Mouse (Mus musculus) T-helper 1 cell (primary cell): ENCODE measurements around the gene Slc12a5.

Experiments used
- in situ Hi-C: fragments of 300-600 bp; cut with MboI, MseI; formaldehyde crosslinking; loops from one replicate; pipeline ENCODE4 v1.15.1; 2025; ENCODE audit warnings: high pct_unique_total_duplicates

Gene Slc12a5

DNA sequence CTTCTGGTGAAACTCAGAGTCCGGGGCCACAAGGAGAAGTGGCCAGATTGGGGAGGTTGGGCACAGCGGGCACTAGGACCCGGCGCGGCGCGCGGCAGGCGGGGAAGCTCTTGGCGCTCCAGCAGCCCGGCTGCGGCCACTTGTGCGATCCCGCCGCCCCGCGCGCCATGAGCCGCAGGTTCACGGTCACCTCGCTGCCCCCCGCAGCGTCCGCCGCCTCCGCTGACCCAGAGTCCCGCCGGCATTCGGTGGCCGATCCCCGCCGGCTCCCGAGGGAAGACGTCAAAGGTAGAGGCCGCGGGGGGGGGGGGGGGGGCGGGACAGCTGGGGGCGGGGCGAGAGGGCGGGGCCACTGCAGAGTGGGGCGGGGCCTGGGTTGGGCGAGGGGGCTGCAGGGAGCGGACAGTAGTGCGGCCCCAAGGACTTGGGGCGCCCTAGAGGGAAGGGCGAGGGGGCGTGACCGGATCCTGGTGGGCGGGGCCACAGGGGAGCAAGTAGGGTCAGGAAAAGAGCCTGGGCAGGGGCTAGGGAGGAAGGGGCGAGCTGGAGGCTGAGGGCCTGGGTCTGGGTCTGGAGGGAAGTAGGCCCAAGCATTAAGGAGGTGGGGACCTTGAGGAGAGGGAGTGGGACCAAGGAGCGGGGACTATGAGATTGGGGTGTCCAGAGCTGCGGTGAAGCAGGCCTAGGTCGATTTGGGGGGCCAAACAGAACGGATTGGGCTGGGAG is at the start of gene Slc12a5:
TSS of gene Slc12a5 (plus strand) at position 87 of the 726 bp plus-strand sequence.
- in situ Hi-C loops, result no loop called here

DNA sequence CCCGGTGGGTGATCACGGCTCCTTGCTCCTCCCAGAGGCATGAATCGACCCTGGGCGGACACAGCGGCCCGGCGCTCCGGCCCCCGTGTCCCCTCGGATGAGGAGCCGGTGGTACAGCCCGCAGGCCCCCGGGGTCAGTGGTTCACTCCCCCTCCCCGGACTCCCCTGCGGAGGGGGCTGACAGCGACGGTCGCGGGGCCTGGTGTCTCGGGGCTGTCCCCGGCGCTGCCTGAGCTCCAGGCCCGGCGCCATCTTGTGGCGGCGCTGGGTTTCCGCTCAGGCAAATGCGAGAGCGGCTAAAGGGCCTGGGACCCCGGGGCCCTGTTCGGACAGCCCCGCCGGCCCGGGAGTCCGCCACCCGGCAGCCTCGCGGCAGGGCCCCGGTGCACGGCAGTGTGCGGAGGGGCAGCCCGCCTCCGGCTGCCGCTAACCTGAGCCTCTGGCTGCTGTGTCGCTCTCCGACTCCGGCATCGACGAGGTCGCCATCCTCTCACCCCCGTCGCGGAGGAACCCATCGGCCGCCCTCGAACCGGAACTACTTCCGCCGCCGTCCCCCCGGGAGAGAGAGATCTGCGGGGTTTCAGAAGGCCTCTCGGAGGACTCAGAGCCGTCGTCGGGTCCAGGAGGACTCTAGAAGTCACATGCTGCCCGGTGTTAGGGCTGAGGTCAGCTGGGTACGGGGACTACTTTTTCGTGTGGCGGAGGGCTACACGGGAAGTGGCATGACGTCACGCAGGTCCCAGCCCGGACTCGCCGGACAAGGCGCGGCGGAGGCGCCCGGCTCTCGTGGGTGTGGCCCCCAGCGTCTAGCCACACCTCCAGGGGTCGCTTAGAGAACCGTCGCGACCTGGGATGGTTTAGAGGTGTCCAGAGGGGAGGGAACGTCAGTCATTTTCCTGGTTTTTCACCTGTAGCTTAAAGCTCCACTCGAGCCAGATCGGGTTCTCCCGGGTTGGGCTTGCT is 49.2 kb upstream of the Slc12a5 start, which contains the start of gene Zfp335:
TSS of gene Zfp335 (minus strand) at position 672 of the 963 bp plus-strand sequence.
- in situ Hi-C loops, result no loop called here

- in situ Hi-C loops, result no loop called here
Measured at GRCm38 (mm10) chr2:164912151-164912550, 48.5 kb upstream of the Slc12a5 start.

- in situ Hi-C loops, result no loop called here
Measured at GRCm38 (mm10) chr2:164912749-164913427, 47.7 kb upstream of the Slc12a5 start.

- in situ Hi-C loops, result no loop called here
Measured at GRCm38 (mm10) chr2:164913428-164913786, 47.2 kb upstream of the Slc12a5 start.

- in situ Hi-C loops, result no loop called here
Measured at GRCm38 (mm10) chr2:164916820-164917219, 43.8 kb upstream of the Slc12a5 start.

GRCm38 (mm10) chr2:164917371-164917770 is 43.2 kb upstream of the Slc12a5 start:
- in situ Hi-C loops, result no loop called here

- in situ Hi-C loops, result no loop called here
Measured at GRCm38 (mm10) chr2:164918325-164918724, 42.3 kb upstream of the Slc12a5 start.

GRCm38 (mm10) chr2:164921984-164922383 is 38.6 kb upstream of the Slc12a5 start:
- in situ Hi-C loops, result no loop called here

GRCm38 (mm10) chr2:164923291-164923690 is 37.3 kb upstream of the Slc12a5 start:
- in situ Hi-C loops, result no loop called here

- in situ Hi-C loops, result no loop called here
Measured at GRCm38 (mm10) chr2:164924100-164924857, 36.3 kb upstream of the Slc12a5 start.

DNA sequence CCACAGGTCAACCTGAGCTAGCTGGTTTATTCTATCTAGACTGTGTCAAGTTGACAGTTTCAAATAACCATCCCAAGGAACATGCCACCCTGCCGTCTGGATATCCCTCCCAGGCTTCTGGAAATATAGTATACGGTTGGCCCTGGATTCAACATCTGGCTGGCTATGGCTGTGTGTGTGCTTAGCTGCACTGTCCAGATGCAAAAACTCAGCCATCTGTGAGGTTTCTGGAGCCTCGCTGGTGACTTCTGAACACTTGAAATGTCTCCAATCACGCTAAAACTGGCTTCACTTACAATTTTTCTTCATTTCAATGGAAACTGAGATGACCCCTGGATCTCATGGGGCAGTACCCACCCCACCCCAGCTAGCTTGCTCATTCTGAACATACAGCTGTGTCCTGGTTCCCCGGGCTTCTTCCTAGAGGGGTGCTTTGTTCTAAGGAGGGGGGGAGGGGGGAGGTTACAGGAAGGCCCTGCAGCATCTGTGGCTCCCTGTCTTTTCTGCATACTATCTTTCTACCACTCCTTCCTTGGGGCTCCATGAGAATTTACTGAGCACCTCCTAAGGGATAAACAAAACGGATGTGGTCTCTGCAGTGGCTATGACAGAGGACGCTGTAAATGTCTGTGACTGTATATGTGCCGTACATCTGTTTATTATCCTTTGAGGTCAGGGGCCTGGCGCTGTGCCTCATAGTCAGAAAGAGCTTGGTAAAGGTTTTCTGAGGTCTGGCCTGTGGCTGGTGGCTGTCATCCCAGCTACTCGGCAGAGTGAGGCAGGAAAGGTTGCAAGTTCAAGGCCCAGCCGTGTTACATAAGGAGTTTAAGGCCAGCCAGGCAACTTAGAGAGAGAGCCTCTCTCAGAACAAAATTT is 29.7 kb upstream of the Slc12a5 start:
- in situ Hi-C loops, result no loop called here

- in situ Hi-C loops, result no loop called here
Measured at GRCm38 (mm10) chr2:164933534-164933933, 27.1 kb upstream of the Slc12a5 start.

DNA sequence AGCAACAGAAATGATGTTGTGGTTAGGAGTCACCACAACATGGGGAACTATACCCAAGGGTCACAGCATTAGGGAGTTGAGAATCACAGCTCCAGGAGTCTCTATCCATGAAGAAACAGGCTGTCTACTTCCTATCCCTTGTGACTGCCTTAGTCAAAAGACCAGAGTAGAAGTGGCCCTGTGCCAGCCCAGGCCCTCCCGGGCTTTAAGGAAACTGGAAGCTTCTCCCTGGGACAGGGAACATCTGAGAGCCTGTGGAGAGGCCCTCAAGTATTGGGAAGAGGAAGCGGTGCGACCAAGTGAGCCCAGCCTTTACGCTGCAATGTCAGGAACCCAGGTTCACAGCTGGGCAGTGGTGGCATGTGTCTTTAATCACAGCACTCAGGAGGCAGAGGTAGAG is 24.6 kb upstream of the Slc12a5 start:
- in situ Hi-C loops, result no loop called here

DNA sequence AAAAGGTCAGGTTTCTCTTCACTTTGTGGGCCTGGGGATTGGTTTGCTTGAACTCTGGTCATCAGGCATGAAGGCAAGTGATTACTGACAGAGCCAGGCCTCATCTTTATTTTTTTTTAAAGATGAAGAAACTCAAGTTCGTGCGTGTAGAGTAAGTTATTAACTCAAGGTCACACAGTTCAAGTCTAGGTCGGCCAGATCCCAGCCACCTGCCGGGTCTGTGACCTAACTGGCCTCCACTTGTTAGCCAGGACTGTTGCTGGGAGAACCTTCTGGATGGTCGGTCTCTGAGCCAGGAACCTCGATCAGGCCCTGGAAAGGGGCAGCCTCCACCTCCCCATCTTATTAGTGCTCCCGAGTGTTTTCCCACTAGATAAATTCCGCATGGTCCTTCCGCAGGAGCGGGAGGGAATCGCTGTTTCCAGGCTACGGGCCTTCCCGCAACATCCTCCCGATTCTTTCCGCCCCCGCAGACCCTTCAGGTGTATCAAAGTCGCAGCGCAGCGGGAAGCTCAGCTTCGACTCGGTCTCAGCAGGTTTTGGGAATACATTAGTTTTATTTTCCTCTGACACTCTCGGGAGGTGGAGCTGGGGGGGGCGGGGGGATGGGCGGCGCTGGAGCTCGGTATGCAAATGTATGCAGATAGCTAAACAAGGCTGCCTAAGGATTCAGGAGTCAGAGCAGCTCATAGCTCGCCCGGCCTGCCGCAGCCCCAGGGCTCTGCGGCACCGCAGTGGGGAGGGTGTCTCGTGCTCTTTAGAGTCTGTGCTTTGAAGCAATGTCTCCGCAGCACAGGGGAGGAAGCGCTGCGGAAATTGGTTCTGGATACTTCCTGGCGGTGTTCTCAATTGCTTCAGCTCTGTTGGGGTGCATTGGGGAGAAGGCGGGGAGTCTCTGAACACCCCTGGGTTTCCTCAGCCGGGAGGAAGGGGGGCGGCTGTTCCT is 22.2 kb upstream of the Slc12a5 start:
- in situ Hi-C loops, result no loop called here

DNA sequence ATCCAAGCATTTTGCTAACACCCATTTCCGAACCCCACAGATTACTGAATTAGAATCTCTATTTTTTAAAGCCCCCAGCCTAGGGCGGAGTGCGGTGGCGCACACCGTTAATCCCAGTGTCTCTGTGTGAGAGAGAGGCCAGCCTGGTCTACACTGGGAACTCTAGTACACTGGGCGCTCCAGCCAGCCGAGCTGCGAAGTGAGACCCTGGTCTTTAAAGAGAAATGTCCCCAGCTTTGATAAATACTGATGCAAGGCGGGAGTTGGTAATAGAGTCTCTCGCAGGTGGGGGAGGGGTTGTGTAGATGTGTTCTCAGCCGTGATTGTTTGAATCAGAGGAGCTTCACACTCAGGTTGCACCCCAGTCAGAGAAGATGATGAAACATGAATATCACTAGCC is 21.5 kb upstream of the Slc12a5 start:
- in situ Hi-C loops, result no loop called here

DNA sequence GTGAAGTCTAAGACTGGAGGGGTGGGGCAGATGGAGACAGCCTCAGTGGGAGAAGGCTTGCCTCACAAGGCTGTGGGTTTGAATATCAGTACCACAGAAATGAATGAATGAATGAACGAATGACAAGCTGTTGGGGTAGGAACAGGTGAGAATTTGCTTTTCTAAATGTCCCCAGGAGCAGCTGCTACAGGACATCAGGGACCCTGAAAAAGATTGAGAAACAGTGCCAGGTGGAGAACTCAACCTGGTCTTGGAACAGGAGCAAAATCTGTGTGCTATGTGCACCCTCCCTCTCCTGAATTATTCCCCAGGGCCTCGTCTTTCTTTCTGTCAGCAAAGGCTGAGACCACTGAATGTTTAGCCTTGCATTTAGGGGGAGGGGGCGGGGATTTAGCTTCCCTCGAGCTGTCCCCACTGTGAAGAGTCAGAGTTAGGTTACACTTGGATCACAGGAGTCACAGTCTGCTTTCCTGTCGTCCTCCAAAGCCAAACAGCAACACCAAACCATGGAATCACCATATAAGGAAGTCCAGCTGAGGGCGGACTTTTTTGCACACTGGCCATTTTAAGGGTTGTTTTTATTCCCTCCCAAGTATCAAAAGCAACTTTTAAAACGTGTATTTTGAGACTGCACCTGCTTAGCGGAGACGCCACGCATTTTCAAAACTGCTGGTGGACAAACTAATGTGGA is 20.3 kb upstream of the Slc12a5 start, which contains the start of gene Mmp9:
TSS of gene Mmp9 (plus strand) at position 641 of the 691 bp plus-strand sequence.
- in situ Hi-C loops, result no loop called here

GRCm38 (mm10) chr2:164942692-164943290 is 17.8 kb upstream of the Slc12a5 start:
- in situ Hi-C loops, result no loop called here
